Mouse (Mus musculus): ENCODE measurements around the gene Hemgn.

DNA sequence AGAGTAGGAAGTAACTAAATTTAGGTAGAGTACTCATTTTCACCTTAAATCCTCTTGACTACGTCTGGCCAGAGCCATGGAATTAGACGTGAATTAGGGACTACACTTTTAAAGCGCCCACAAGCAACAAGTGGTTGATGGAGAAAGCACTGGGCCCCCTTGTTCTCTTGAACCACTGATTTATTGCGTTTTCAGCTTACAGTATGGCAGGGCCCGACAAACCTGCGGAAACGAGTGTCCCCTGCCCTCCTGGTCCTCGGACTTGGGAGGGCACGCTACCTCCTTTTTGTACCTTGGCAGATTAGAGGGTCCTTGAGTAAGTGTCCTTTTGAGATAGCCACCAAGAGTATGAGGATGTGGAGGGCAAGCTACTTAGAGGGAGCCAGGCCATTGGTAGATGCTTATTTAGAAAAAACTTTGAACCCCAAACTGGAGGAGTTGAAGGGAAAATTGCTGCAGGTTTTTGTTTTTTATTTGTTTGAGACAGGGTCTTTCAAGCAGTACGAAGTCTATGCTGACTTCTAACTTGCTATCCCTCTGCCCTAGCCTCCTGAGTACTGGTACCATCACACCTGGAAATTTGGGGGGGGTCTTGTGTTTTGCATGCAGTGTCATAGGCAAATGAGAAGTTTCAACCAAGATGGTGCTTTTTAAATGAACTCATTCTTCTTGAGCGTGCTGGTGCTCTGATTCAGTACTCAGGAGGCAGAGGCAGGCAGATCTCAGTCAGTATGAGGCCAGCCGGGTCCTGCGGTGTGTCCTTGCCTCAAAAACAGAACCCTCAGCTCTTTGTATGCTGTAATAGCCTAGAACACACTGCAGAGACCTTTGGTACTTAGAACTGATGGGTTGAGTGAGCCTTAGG, 39.8 kb upstream of the Hemgn start:
- no peak for TF ChIP-seq CTCF (IDR thresholded peaks at IDR 0.05; ENCODE audit: low read depth)
- TF ChIP-seq EP300 (IDR thresholded peaks at IDR 0.05; ENCODE audit: low read depth): no peak
